8 mouse cellular contexts compared by ENCODE assay signal in the genomic region with DNA sequence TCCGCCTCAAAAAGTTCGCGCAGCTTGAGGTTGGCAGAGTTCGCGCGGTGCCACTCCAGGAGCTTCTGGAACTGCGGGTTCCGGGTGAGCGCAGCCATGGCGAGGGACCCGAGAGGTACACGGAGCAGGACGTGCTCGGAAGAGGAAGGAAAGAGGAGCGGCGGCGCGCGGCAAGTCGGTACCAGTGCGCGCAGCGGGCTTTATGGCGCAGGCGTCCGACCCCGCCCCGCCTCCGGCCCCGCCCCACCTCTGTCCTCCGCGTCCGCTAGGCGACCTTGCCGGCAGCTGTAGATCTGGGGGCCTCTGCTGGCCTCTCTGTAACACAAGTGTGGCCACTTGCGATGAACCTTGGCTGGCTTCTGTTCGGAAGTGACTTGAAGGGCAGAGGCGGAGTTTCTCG. TPM values are rescaled to one million over a fixed set of nuclear protein-coding genes. Genes with fewer than 3 reads are reported as not detected.
DNase-seq lines count a peak whose midpoint lies in the region; ATAC-seq and TF ChIP-seq lines count a peak whose summit lies in the region.

TSS of gene Gpi1 (minus strand) at position 221 of the 400 bp plus-strand sequence.

- H3K4me2 ChIP-seq in embryonic facial prominence, embryonic 15.5 days (replicated peaks), result peak within 1 kb of the TSS; percentile 80
- peak within 1 kb of the TSS; percentile 78 for H3K4me2 ChIP-seq in limb, embryonic 15.5 days
- H3K4me2 ChIP-seq in midbrain, postnatal 0 days (ENCODE audit: low read depth, low read length, poor library complexity, severe bottlenecking), result peak within 1 kb of the TSS; percentile 84

- no peak for TF ChIP-seq CTCF in bone marrow macrophage, adult 2 months (IDR thresholded peaks at IDR 0.05; ENCODE audit: low read depth, low read length)
- peak; percentile 52 for TF ChIP-seq CTCF in midbrain, postnatal 0 days (IDR thresholded peaks at IDR 0.05)

- H3K27me3 ChIP-seq in embryonic facial prominence, embryonic 15.5 days, result no peaks in the 10 kb centered on the region
- H3K27me3 ChIP-seq in limb, embryonic 15.5 days, result no peaks in the 10 kb centered on the region
- no peaks in the 10 kb centered on the region for H3K27me3 ChIP-seq in midbrain, postnatal 0 days (ENCODE audit: insufficient read depth, low read length)

- H3K4me1 ChIP-seq in bone marrow macrophage, adult 2 months (ENCODE audit: control insufficient read depth, insufficient read depth, low read length), result peaks cover 48% of the 10 kb centered on the region
- peaks cover 38% of the 10 kb centered on the region for H3K4me1 ChIP-seq in embryonic facial prominence, embryonic 15.5 days
- H3K4me1 ChIP-seq in limb, embryonic 15.5 days, result peaks cover 45% of the 10 kb centered on the region
- peaks cover 9% of the 10 kb centered on the region; the same call in 1 of the 2 replicates for H3K4me1 ChIP-seq in midbrain, postnatal 0 days (ENCODE audit: insufficient read depth, low read length)

- 0% methylated on average over 30 of the region's 39 CpGs for WGBS in embryonic facial prominence, embryonic 15.5 days
- WGBS in limb, embryonic 15.5 days, result 0% methylated on average over 38 of the region's 39 CpGs
- 0% methylated on average over 37 of the region's 39 CpGs for WGBS in midbrain, postnatal 0 days

- H3K9ac ChIP-seq in embryonic facial prominence, embryonic 15.5 days, result peak within 1 kb of the TSS; percentile 71
- H3K9ac ChIP-seq in limb, embryonic 15.5 days, result peak within 1 kb of the TSS; percentile 87
- peak within 1 kb of the TSS; percentile 70 for H3K9ac ChIP-seq in midbrain, postnatal 0 days (replicated peaks; ENCODE audit: low read length, poor library complexity, severe bottlenecking)

- H3K9me3 ChIP-seq in embryonic facial prominence, embryonic 15.5 days (replicated peaks), result no peaks in the 10 kb centered on the region
- no peaks in the 10 kb centered on the region for H3K9me3 ChIP-seq in limb, embryonic 15.5 days
- H3K9me3 ChIP-seq in midbrain, postnatal 0 days (ENCODE audit: low read length), result no peaks in the 10 kb centered on the region

- H3K27ac ChIP-seq in bone marrow macrophage, adult 2 months (ENCODE audit: insufficient read depth, low read depth, low read length), result peak within 1 kb of the TSS; percentile 71
- peak within 1 kb of the TSS; percentile 90 for H3K27ac ChIP-seq in embryonic facial prominence, embryonic 15.5 days (replicated peaks)
- peak within 1 kb of the TSS; percentile 90 for H3K27ac ChIP-seq in limb, embryonic 15.5 days
- H3K27ac ChIP-seq in midbrain, postnatal 0 days (ENCODE audit: low read depth, low read length), result peak within 1 kb of the TSS; percentile 69

- ATAC-seq in embryonic facial prominence, embryonic 15.5 days (ENCODE audit: insufficient number of reproducible peaks, low FRiP score, low TSS enrichment, low read depth), result peak; percentile 65
- peak; percentile 59 for ATAC-seq in limb, embryonic 15.5 days (ENCODE audit: insufficient number of reproducible peaks, low FRiP score, low TSS enrichment, low read depth)
- peak; percentile 36 for ATAC-seq in midbrain, postnatal 0 days (ENCODE audit: low FRiP score)

- peak; percentile 7; the same call in 1 of the 2 replicates for TF ChIP-seq POLR2A in bone marrow macrophage, adult 2 months (IDR thresholded peaks at IDR 0.05; ENCODE audit: borderline replicate concordance, low read depth, low read length)

- peak within 1 kb of the TSS; percentile 77 for H3K4me3 ChIP-seq in bone marrow macrophage, adult 2 months (ENCODE audit: insufficient read depth, low read length)
- peak within 1 kb of the TSS; percentile 77 for H3K4me3 ChIP-seq in embryonic facial prominence, embryonic 15.5 days (replicated peaks)
- peak within 1 kb of the TSS; percentile 80 for H3K4me3 ChIP-seq in limb, embryonic 15.5 days
- peak within 1 kb of the TSS; percentile 72 for H3K4me3 ChIP-seq in midbrain, postnatal 0 days (ENCODE audit: low read depth, low read length)

- peak; percentile 92 for DNase-seq in CD4-positive helper T cell, adult 2 months (ENCODE audit: low read depth, low spot score)
- peak; percentile 68 for DNase-seq in heart, adult 8-10 months (ENCODE audit: low spot score)
- peak; percentile 80 to 84 for DNase-seq in kidney, adult 8-10 months
- peak; percentile 90 for DNase-seq in midbrain, postnatal 0 days (ENCODE audit: low spot score)
- DNase-seq in spleen, postnatal 10 days (ENCODE audit: low spot score in 2 of 2), result peak; percentile 63 to 84

- peaks cover 31% of the 10 kb centered on the region for H3K36me3 ChIP-seq in embryonic facial prominence, embryonic 15.5 days
- H3K36me3 ChIP-seq in limb, embryonic 15.5 days, result peaks cover 33% of the 10 kb centered on the region
- peaks cover 22% of the 10 kb centered on the region for H3K36me3 ChIP-seq in midbrain, postnatal 0 days (ENCODE audit: insufficient read depth, low read length)

RNA-seq across cellular contexts. Expression of gene Gpi1, which starts in this region (rescaled TPM):
- polyA plus RNA-seq in bone marrow macrophage, adult 2 months (2012; ENCODE audit: insufficient read depth, insufficient read length, missing spikeins), result 630 and 641 TPM in 2 replicates
- 277 and 278 TPM in 2 replicates for polyA plus RNA-seq in embryonic facial prominence, embryonic 15.5 days (2015; fragmentation: Nextera tagmentation; extraction: Ambion mirVana)
- total RNA-seq in heart, adult 8-10 months (2022), result 100 to 1,000 TPM; 550 to 601 (median 588) TPM
- polyA plus RNA-seq in limb, embryonic 15.5 days (2015; fragmentation: Nextera tagmentation; extraction: Ambion mirVana), result 288 and 306 TPM in 2 replicates
- total RNA-seq in midbrain, postnatal 0 days (2014; rRNA removed), result 300 and 325 TPM in 2 replicates
- 357 and 374 TPM in 2 replicates for polyA plus RNA-seq in midbrain, postnatal 0 days (2015; fragmentation: Nextera tagmentation; extraction: Ambion mirVana)

Comparison
In these comparisons a context has a peak if more than half of its experiments do, and no peak if none do; other contexts are left out.
1. Peak in every context shown above with its lines: DNase-seq, ATAC-seq, H3K4me3 ChIP-seq and H3K27ac ChIP-seq.